Mouse (Mus musculus): ENCODE data around the gene Rpl6. TPM values are rescaled to one million over a fixed set of nuclear protein-coding genes. Genes with fewer than 3 reads are reported as not detected.
"Not testable (repeated sequence)": the region's sequence is repeated elsewhere in the genome, so short reads cannot be mapped to it uniquely, and the experiment has no call there.

Rpl6 gene
- polyA plus RNA-seq, 1 experiment: 411 TPM

- no peak for DNase-seq (ENCODE audit: extremely low spot score in 1 of 2, low spot score in 1 of 2)
These were observed 10.1 kb upstream of the Rpl6 start for GRCm38 (mm10) chr5:121194173-121194572.

- no peak for DNase-seq (ENCODE audit: extremely low spot score in 1 of 2, low spot score in 1 of 2)
These were observed 7.5 kb upstream of the Rpl6 start for GRCm38 (mm10) chr5:121196764-121197163.

- DNase-seq (ENCODE audit: extremely low spot score in 1 of 2, low spot score in 1 of 2): no peak
These were observed 6.9 kb upstream of the Rpl6 start for GRCm38 (mm10) chr5:121197337-121197736.

- DNase-seq (ENCODE audit: extremely low spot score in 1 of 2, low spot score in 1 of 2): no peak
These were observed 5.9 kb upstream of the Rpl6 start for GRCm38 (mm10) chr5:121198376-121198775.

- peak in 1 of 2 experiments; percentile 74 for DNase-seq (ENCODE audit: extremely low spot score in 1 of 2, low spot score in 1 of 2)
These were observed 2.5 kb upstream of the Rpl6 start for GRCm38 (mm10) chr5:121201739-121202138.

- DNase-seq (ENCODE audit: extremely low spot score in 1 of 2, low spot score in 1 of 2): no peak
These were observed 1.8 kb upstream of the Rpl6 start for GRCm38 (mm10) chr5:121202467-121202866.

GRCm38 (mm10) chr5:121205537-121206130 lies 1.4 kb downstream of the Rpl6 start:
- not testable (repeated sequence) for DNase-seq (ENCODE audit: extremely low spot score in 1 of 2, low spot score in 1 of 2)

- DNase-seq (ENCODE audit: extremely low spot score in 1 of 2, low spot score in 1 of 2): no peak
These were observed 2.3 kb downstream of the Rpl6 start for GRCm38 (mm10) chr5:121206540-121206939.

GRCm38 (mm10) chr5:121206984-121207383 lies 2.7 kb downstream of the Rpl6 start:
- no peak for DNase-seq (ENCODE audit: extremely low spot score in 1 of 2, low spot score in 1 of 2)

GRCm38 (mm10) chr5:121209755-121210600 lies 5.7 kb downstream of the Rpl6 start:
- no peak for DNase-seq (ENCODE audit: extremely low spot score in 1 of 2, low spot score in 1 of 2)

- DNase-seq (ENCODE audit: extremely low spot score in 1 of 2, low spot score in 1 of 2): no peak
These were observed 6.3 kb downstream of the Rpl6 start for GRCm38 (mm10) chr5:121210601-121210924.

- no peak for DNase-seq (ENCODE audit: extremely low spot score in 1 of 2, low spot score in 1 of 2)
These were observed 7.8 kb downstream of the Rpl6 start for GRCm38 (mm10) chr5:121212108-121212507.

GRCm38 (mm10) chr5:121214707-121215106 lies 10.4 kb downstream of the Rpl6 start:
- DNase-seq (ENCODE audit: extremely low spot score in 1 of 2, low spot score in 1 of 2): no peak

GRCm38 (mm10) chr5:121215380-121216125 lies 11.3 kb downstream of the Rpl6 start:
- peak in 1 of 2 experiments; percentile 86 for DNase-seq (ENCODE audit: extremely low spot score in 1 of 2, low spot score in 1 of 2)

- DNase-seq (ENCODE audit: extremely low spot score in 1 of 2, low spot score in 1 of 2): no peak
These were observed 11.8 kb downstream of the Rpl6 start for GRCm38 (mm10) chr5:121216126-121216446.

- not testable (repeated sequence) for DNase-seq (ENCODE audit: extremely low spot score in 1 of 2, low spot score in 1 of 2)
These were observed 12.5 kb downstream of the Rpl6 start for GRCm38 (mm10) chr5:121216584-121217312.

GRCm38 (mm10) chr5:121217313-121217634 lies 13.0 kb downstream of the Rpl6 start:
- no peak for DNase-seq (ENCODE audit: extremely low spot score in 1 of 2, low spot score in 1 of 2)

- DNase-seq (ENCODE audit: extremely low spot score in 1 of 2, low spot score in 1 of 2): no peak
These were observed 14.9 kb downstream of the Rpl6 start for GRCm38 (mm10) chr5:121219190-121219589.

- DNase-seq (ENCODE audit: extremely low spot score in 1 of 2, low spot score in 1 of 2): peak; percentile 86 to 98
These were observed 15.9 kb downstream of the Rpl6 start, which contains the start of gene Hectd4 for GRCm38 (mm10) chr5:121219980-121220731. TSS of gene Hectd4 (plus strand) at chr5:121220219.

- DNase-seq (ENCODE audit: extremely low spot score in 1 of 2, low spot score in 1 of 2): no peak
These were observed 16.5 kb downstream of the Rpl6 start for GRCm38 (mm10) chr5:121220732-121221301.
